Mouse (Mus musculus) c-Kit-positive CD71-positive TER-119-positive erythroid progenitor cells, embryonic 14.5 days (primary cell): Measurements from ENCODE around the gene Top1.

ENCODE experiments used
- DNase-seq: peaks from one replicate; pipeline ENCODE4 v3.0.0-alpha.2; 2013; ENCODE audit warnings: low spot score

Top1 gene

DNA sequence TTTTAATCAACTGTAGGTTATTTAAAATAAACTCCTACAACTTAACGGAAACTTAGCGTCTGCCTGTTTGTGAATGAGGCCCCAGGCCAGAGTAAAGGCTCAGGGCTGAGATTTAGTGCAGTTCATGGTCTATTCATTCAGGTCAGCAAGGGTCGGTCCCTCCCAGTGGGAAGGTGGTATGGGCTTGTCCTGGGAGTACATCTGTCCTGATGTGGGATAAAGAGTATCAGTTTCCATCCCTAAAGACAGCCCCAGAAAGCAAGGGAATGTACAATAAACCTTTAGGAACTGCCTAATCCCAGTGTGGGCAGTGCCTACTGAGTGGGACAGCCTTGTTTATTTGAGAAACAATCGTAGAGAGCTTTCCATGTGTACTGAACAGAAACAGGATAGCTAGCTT, 77.0 kb downstream of the Top1 start:
- DNase-seq = no peak

DNA sequence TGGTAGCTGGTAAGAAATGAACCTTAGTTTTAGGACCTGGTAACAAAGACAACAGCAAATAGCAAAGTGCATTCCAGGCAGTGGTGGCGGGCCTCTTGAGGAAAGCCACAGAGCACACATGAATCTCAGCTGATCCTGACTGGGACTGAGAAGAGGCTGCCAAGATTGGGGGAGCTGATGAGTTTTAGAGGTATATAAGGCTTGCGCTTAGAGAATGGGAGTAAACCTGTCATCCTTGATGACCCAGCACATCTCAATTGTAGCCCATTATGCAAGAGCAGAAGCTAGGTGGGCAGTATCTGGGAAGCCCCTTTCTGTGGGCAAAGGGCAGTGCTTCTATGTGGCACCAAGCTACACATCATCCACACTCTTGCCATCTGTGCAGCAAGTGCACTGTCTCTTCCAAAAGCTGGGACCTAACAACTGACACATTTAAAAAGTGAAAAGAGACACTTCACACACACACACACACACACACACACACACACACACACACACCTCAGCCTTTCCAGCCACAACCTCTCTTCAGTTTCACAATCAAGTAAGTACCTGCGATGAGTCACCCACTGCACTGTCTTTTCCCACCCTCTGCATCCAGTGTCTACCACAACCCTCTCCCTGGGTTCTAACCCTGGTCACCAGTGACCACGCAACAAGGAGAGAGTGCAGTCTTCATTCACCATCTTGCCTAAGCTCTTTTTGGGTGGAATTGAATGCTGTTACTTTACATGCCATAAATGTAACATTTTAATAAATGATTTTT, 78.1 kb downstream of the Top1 start:
- no peak for DNase-seq

DNA sequence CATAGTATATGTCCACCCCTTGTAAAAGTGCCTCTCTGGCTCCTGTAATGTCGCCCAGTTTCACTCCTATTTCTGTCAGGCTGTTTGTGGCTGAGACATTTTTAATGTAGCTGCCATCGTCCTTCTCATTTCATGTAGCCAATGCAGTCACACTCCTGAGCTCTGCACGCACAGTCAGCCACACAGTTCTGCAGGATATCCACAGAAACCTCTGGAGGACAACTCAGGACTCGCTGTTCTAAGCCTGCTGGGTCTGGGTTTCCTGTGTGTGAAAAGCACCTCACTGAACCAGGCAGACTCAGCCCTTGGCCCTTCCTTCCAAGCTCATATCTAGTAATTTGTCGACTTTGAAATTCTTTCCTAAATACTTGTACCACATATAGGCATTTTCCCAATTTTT, 78.8 kb downstream of the Top1 start:
- no peak for DNase-seq

DNA sequence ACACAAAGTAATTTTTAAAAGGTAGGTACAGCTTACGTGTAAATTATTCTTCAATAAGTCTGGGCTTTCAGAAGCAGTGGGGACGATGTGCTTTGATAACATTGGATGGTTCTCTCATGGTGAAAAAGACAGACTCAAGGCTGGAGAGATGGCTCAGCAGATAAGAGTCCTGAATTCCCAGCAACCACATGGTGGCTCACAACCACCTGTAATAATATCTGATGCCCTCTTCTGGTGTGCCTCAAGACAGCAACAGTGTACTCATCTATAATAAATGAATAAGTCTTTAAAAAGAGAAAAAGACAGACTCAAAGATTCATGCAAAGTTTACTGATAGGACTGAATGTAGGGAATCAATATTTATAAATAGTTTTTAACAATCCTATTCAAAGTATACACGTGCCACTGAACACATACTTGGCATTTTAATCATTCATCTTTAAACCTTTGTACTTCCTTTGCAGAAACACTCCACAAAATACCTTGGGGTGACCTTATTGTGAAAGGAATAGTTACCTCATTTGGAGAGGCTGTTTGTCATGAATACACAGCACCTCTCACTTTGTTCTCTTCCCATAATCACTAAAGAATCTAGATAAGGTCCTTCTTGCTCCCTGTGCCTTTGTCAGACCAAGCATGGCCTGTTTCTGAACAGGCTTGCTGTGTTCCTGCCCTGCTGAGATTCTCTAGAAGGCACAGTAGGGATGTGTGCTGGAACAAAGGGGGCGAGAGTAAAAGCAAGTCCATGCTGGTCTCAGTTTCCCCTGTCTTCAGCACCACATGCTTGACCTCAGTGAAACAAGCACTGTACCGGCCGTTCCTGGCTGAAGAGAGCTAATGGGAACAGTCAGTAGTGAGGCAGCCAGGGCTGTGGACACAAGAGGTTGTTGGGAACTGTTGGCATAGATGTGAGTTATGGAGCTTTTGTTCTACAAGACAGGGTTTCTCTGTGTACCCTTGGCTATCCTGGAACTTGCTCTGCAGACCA, 80.5 kb downstream of the Top1 start:
- DNase-seq = no peak

DNA sequence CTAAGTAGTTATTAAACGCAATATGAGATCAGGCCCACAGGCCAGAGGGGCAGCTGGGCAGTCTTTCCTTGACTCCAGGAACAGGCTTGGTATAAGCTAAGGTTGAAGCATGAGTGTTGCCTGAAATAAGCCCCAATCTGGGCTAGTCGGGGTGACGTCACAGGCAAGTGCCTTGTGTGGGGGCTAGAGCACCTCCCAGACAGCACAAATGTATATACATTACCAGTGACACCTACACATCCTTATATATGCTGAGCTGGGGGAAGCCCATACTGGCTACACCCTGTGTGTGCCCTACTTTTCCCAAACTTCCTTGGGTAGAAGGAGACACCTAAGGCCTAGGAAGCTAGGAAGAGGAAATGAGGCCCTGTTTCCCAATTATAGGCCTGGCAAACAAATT, 83.3 kb downstream of the Top1 start:
- no peak for DNase-seq

DNA sequence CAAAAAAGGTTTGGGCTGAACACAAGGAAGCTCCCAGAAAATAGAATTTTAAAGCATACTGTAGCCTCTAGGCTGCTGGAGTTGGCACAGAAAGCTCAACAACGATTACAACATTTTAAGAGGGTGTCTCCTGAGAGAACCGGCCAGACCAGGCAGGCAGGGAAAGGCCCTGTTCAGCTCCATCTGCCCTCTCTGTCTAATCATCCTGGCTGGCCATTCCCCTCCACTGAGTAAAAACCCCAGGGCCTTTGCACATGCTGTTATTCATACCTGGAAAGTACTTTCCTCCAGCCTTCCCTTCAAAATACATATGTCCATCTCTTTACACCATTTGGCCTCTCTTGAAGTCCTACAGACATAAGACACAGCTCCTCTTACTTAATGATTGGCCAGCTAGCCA, 83.7 kb downstream of the Top1 start:
- no peak for DNase-seq

DNA sequence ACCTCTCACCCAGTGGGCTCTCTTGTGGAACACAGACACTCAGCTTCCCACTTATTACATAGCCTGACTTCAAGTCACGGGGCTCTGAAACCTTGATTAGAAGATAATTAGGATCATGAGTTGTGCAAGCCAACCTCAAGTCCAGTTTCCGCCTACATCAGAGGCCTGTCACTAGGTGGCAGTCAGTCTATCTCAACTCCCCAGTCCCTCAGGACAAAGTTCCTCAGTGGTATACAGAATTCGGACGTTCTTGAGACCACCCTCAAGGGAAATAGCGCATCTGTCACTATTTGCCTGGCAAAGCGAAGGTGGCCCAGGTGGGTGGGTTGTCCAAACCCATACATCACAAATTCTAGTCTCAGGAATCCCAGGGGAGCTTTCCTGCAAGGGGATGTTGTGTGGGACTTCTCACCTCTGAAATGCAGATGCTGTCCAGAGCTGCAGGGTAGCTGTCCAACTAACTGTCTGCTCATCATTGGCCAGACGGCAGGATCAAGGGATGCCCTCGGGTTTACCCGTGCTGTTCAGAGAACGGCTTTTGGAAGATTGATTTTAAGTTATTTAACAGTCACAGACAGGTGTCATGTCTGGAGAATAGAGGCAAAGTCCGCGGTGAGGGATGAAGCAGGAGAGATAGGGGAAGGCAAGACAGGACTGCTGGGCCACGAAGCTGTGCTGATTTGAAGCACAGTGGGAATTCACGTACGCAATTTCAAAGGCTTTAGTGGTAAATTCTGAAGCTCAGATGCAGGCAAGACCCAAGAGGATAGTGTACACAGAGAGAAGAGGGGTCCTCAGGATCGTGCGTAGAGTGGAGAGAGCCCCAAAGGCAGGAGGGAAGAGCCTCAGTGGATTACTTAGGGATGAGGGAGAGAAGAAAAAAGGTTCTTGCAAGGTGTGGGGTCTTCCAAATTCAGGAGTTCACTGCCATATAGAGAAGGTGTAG, 84.4 kb downstream of the Top1 start:
- no peak for DNase-seq

DNA sequence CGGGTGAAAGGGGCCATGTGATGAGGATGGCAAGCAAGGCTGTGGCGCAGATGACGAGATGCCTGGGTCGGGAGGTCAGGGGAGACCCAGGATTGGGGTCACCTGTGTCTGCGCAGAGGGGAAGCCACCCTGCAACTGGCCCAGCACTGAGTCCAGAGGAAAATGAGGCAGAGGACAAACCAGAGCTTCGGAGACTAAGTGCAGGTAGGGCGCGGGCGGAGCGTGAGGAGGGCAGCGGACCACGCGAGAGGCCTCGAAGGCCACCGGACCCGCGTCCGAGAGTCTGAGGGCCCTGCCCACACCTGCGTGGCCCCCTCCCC, 85.1 kb downstream of the Top1 start:
- DNase-seq = no peak

DNA sequence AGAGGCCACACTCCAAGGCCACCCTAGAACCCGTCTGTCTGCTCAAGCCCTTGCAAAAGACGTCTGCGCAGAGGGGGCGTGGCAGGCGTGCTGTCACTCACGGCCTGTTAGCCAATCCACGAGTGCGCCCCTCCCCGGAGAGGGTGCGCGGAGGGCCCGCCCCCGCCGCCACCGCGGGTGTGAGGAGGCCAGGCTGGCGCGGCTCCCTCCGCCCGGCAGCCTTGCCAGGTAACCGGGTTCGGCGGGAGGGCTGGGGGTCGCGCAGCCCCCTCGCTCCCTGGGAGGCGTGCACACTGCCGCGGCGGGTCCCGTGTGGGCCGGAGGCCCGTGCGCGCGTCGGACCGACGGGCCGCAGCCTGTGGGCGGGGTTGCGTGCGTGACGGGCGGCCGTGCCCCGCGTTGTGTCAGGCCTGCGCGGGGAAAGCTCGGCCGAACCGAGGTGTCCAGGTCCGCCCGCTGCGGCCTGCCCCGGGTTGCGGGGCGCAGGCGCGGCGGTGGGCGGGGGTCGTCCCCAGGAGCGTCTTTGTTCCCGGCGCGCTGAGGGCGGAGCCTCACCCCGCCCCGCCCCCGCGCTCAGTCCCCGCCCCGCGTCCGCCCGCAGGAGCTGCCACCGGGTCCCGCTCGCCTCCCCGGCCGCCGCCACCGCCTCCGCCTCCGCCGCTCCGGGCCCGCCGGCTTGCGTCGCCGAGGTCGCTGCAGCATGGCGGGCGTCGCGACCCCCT, 85.6 kb downstream of the Top1 start, which contains the start of gene Plcg1:
Gene Plcg1, plus strand, starts transcription at position 184 of the 722 bp plus-strand sequence.
- DNase-seq = peak; percentile 83

DNA sequence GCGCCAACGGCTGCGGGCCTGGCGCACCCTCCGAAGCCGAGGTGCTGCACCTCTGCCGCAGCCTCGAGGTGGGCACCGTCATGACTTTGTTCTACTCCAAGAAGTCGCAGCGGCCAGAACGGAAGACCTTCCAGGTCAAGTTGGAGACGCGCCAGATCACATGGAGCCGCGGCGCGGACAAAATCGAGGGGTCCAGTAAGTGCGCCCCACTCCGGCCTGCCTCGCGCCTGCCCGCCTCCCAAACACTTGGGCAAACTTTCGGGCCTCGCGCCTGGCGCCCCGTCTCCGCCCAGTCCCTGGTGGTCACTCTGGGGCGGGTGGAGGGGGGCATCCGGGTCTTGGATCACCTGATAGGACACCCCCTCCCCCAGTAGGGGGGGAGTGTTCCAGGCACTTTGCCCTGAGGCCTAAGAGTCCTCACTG, 86.2 kb downstream of the Top1 start:
- DNase-seq = no peak

DNA sequence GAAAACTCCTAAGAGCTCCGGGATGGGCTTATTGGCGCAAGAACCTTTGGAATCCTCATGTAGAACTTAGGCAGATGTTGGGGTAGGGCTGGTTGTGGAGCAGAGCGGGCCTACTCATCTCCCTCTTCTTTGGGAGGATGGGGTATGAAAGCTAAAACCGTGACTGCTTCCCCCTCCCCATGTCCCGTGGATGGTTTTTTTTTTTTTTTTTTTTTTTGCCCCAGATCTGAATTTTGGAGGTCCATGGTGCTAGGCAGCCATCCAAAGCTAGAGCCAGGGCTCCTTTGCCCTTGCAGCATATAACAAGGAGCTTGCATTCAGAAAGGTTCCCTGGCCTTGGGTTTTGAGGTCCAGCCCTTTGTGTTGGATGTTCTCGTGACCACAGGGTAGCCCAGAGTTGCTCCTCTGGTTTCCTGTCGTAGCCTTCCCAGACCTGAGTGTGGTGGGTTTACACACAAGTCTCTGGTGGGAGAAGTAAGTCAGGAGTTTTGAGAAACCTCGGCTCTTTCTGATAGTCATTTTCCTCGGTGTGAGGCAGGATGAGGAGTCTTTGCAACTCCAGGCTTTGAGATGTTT, 86.8 kb downstream of the Top1 start:
- no peak for DNase-seq

DNA sequence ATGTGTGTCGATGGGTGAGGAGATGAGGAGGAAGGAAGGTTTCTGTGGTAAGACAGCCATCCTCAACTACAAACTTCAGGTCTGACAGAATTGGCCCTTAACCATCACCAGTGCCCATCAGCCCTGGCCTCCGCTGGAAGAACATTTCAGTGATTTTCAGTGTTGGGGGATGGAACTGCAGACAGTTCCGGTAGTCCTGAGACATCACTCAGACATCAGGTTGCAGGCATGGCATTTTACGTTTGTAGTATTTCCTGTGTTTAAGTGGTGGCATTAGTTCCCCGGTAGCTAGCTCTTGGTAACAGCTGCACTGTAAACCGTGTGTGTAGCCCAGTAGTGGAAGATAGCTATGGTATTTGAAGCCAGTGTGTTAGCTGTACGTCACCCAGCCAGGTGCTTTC, 87.4 kb downstream of the Top1 start:
- DNase-seq = no peak

DNA sequence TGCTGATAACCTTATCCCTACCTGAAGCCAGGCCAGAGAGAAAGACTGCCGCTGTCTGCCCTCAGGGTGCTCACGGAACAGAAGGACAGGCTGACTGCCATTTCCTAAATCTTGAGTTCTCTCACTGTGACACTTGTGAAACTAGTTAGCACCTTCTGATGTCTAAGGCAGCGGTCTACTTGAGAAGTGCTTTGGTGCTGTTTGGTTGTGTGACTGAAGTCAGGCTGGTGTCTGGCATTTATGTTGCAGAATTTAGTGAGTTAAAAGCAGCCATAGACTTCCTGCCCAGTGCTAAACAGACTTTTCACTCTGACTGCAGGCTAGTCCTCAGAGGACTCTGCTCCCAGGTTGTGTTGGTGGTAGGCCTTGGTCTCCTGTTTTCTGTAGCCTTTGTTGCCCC, 88.6 kb downstream of the Top1 start:
- DNase-seq = no peak

DNA sequence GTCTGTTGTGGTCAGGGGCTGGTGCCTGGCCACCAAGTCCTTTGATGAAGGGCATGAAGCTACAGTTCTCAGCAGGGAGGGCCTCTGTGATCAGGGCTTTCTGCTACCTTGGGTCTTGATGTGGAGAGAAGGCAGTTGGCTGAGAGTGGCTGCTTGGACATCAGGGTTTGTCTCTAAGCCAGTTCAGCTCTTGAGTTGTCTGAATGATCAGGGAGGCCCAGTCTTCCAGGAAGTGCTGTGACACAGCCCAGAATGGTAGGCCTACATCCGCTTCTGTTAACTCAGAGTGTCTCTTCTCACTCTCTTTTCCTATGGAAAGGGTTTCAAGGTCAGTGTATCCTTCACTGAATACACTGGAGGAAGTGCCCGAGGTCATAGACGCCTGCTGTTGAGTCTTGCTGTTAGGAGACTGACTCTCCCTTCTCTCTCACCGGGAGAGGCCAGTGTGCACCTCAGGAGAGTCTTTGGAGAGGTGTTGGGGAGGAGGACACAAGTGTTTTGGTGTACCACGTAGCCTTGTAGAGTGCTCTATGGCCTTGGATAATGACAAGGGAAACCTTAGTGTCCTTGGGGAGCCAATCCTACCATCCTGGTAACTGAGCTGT, 90.1 kb downstream of the Top1 start:
- no peak for DNase-seq

DNA sequence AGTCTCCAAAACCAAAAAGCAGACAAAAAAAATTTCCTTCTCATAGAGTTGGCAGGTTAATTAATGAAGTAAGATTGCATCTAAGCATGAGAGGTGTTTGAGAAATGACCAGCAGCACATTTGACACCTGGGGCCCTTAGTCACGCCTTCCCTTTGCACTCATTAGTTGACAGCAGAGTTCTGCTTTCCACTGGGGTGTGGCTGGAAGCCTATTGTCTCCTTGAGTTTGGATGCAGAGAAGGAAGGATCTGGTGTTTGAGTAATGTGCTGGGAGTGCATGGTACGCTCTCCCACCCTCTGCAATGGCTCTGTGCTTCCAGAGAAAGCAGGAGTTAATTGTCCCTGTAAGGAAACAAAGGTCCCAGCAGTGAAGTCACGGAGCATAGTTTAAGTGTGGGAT, 90.8 kb downstream of the Top1 start:
- no peak for DNase-seq

DNA sequence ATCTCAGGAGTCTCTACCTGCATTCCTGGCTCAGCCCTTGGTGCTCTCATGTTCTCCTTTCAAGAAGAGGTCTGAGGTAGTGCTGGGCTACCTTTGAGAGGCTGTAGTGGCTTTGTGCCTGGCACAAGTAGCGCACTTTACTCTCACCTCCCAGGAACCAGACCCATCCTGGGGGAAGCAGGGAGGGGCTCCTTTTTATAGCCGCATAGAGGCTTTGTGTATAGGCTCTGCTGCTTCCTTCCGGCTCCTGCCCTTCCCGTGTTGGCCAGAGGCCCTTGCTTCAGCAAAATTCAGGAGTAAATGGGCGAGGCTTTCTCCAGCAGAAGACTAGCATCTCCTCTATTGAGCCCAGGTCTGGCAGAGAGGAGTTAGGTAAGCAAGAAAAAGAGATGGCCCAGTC, 92.7 kb downstream of the Top1 start:
- no peak for DNase-seq

DNA sequence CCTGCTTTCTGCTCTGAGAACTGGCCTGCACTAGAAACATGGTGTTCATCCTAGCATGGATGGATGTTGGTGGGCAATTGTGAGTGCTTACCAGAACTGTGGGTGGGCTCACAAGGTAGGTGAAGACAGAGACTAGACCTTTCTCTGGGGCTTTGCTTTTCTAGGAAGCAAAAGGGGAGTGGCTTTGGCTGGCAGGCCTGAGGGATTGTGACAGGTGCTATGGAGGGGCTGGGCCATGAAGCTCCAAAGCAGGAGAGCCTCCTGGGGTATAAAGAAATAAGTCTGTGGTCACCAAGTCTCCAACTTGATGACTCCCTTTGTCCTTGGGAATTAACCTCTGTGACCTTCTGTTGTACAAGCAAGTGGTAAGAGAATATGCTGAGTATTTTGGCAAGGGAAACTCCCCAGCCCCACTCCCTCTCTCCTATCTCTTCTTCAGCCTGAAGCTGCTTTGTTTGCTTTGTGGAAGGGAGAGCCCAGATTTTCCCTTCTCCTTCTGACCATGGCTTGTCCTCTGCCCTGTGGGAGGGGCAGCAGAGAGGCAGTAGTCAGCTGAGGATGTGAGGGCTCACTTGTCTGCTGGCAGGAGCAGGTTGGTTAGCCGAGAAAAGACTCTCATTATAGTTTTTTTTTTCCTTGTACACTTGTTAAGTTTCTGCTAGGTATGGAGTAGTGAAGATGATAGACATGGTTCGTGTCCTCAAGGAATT, 94.1 kb downstream of the Top1 start:
- DNase-seq = no peak

DNA sequence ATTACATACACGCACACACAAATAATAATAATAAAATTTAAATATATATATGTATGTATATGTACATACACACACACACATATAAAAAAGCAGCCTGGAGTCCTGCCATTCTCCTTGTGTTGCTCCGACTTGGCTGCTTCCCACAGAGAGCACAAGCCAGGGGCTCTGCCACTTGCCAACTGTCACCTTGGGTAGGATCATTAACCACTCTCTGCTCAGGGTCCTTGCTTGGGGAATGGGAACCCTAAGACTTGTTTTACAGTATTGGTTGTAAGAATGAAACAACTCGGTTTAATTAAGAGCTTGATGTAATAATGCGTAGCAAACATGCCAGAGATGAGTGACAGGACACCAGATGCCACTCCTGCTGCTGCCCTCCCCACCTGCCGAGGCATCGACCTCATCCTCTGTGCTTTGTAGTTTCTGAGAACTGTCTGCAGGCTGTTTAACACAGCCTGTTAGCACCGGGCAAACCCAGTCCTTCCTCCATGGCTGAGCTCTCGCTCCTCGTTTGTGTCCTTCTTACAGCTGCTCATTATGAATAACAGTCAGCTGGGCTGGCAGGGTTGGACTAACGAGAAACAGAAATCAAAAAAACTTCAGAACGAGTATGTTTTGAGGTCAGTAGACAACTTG, 95.0 kb downstream of the Top1 start:
- no peak for DNase-seq

DNA sequence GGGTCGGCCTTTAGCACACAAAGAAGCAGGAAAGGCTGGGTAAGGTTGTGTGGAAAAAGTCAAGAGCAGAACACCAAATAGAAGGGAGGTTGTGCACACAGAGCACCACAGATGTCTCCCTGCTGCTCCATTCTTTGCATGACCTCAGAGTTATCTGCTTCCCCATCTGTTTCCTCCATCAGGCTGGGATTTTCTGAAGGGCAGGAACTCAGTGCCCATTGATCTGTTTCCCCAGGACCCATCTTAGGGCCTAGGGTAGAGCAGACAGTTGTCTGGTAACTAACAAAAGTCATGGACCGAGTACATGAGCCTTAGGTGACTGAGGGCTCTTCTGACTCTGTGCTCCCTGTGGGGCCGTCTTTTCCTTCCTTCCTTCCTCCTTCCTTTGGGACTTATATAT, 95.9 kb downstream of the Top1 start:
- no peak for DNase-seq
